Mouse (Mus musculus) forebrain, embryonic 12.5 days (tissue): ENCODE results near the gene Tas2r135. TPM values are rescaled to one million over a fixed set of nuclear protein-coding genes. Genes with fewer than 3 reads are reported as not detected.
A peak's percentile ranks its signal among the peaks of the same experiment; 100 is the strongest.

ENCODE experiments used
- ATAC-seq: fragments of 200-750 bp; cut with Nextera tagmentation; 2 replicates; pipeline ENCODE4 v1.8.0; 2017; ENCODE audit warnings: moderate TSS enrichment; ENCODE audit not compliant: low FRiP score
- H3K27ac ChIP-seq: fragments of 300-500 bp; sonication (generic); 2 replicates; pipeline ENCODE4 v1.5.1; 2016; ENCODE audit warnings: mild to moderate bottlenecking
- H3K27me3 ChIP-seq: fragments of 300-500 bp; sonication (generic); 2 replicates; pipeline ENCODE4 v1.6.1; 2016; ENCODE audit warnings: mild to moderate bottlenecking
- H3K36me3 ChIP-seq: fragments of 300-500 bp; sonication (generic); replicated peaks from 2 replicates; pipeline ENCODE4 v1.6.1; 2016; ENCODE audit warnings: mild to moderate bottlenecking
- H3K4me1 ChIP-seq: fragments of 300-500 bp; sonication (generic); 2 replicates; pipeline ENCODE4 v1.6.1; 2016
- H3K4me2 ChIP-seq: fragments of 300-500 bp; sonication (generic); 2 replicates; pipeline ENCODE4 v1.6.1; 2016; ENCODE audit warnings: mild to moderate bottlenecking, moderate library complexity
- H3K4me3 ChIP-seq: fragments of 300-500 bp; sonication (generic); replicated peaks from 2 replicates; pipeline ENCODE4 v1.5.1; 2016; ENCODE audit warnings: mild to moderate bottlenecking
- H3K9ac ChIP-seq: fragments of 300-500 bp; sonication (generic); 2 replicates; pipeline ENCODE4 v1.6.1; 2016; ENCODE audit warnings: mild to moderate bottlenecking
- H3K9me3 ChIP-seq: fragments of 300-500 bp; sonication (generic); 2 replicates; pipeline ENCODE4 v1.6.1; 2016
- WGBS: fragments of 180-500 bp; shearing (Covaris S2); methylation state at CpG from one replicate; pipeline ENCODE4 v1.1.7; 2016; 5-methylcytosine and 5-hydroxymethylcytosine counted together
- polyA plus RNA-seq: library from polyadenylated mRNA; unstranded; fragments of >200 nt; fragmentation: Nextera tagmentation; extraction: Ambion mirVana; gene quantifications from 2 replicates; pipeline ENCODE4 v1.2.1, GENCODE M21; 2016

Gene Tas2r135
- polyA plus RNA-seq, 1 experiment from 2014 or later = not detected

GRCm38 (mm10) chr6:42364066-42364465 is 41.2 kb upstream of the Tas2r135 start:
- H3K27me3 ChIP-seq = no peaks in the 10 kb centered on the region
- H3K36me3 ChIP-seq = peaks cover 11% of the 10 kb centered on the region
- ATAC-seq = no peak
- no peaks in the 10 kb centered on the region for H3K9me3 ChIP-seq
- H3K4me1 ChIP-seq = peaks cover 3% of the 10 kb centered on the region; the same call in 1 of the 2 replicates
- no peak overlapping the region for H3K27ac ChIP-seq
- no peak overlapping the region for H3K9ac ChIP-seq
- 90% methylated on average over 4 of the region's 4 CpGs for WGBS
- no peak overlapping the region for H3K4me3 ChIP-seq
- no peak overlapping the region for H3K4me2 ChIP-seq

- Histone ChIP-seq H3K27me3 (no peaks in the 10 kb centered on the region), H3K4me1 (peaks cover 5% of the 10 kb centered on the region; the same call in 1 of the 2 replicates), H3K9ac (no peak overlapping the region), H3K4me2 (no peak overlapping the region), H3K36me3 (peaks cover 6% of the 10 kb centered on the region), H3K4me3 (no peak overlapping the region), H3K9me3 (no peaks in the 10 kb centered on the region), H3K27ac (no peak overlapping the region)
- ATAC-seq = no peak
- 90% methylated on average over 15 of the region's 15 CpGs for WGBS
Measured at GRCm38 (mm10) chr6:42364607-42365006, 40.6 kb upstream of the Tas2r135 start.

GRCm38 (mm10) chr6:42365215-42365614 is 40.0 kb upstream of the Tas2r135 start:
- ATAC-seq = no peak
- 90% methylated on average over 6 of the region's 6 CpGs for WGBS
- H3K27me3 ChIP-seq = no peaks in the 10 kb centered on the region
- H3K27ac ChIP-seq = no peak overlapping the region
- H3K4me3 ChIP-seq = no peak overlapping the region
- H3K9me3 ChIP-seq = no peaks in the 10 kb centered on the region
- H3K36me3 ChIP-seq = no peaks in the 10 kb centered on the region; the same call in 1 of the 2 replicates
- no peak overlapping the region for H3K4me2 ChIP-seq
- H3K9ac ChIP-seq = no peak overlapping the region
- H3K4me1 ChIP-seq = peaks cover 9% of the 10 kb centered on the region

GRCm38 (mm10) chr6:42369870-42370269 is 35.4 kb upstream of the Tas2r135 start:
- Histone ChIP-seq H3K4me1 (peaks cover 17% of the 10 kb centered on the region), H3K4me3 (no peak overlapping the region), H3K9me3 (no peaks in the 10 kb centered on the region), H3K4me2 (no peak overlapping the region), H3K9ac (no peak overlapping the region), H3K27ac (no peak overlapping the region), H3K36me3 (no peaks in the 10 kb centered on the region), H3K27me3 (peaks cover 28% of the 10 kb centered on the region)
- 1% methylated on average over 3 of the region's 3 CpGs for WGBS
- 0 out of 2 replicates have a peak, but pooled peaks have one; percentile 42 for ATAC-seq

- peaks cover 28% of the 10 kb centered on the region for H3K27me3 ChIP-seq
- no peak for ATAC-seq
- H3K36me3 ChIP-seq = no peaks in the 10 kb centered on the region
- no peak overlapping the region for H3K4me3 ChIP-seq
- no peaks in the 10 kb centered on the region for H3K9me3 ChIP-seq
- no peak overlapping the region for H3K27ac ChIP-seq
- H3K4me1 ChIP-seq = peaks cover 17% of the 10 kb centered on the region
- 31% methylated on average over 4 of the region's 4 CpGs for WGBS
- no peak overlapping the region for H3K4me2 ChIP-seq
- no peak overlapping the region for H3K9ac ChIP-seq
Measured at GRCm38 (mm10) chr6:42370630-42371363, 34.4 kb upstream of the Tas2r135 start.

GRCm38 (mm10) chr6:42372001-42372400 is 33.2 kb upstream of the Tas2r135 start:
- Histone ChIP-seq H3K9ac (no peak overlapping the region), H3K36me3 (no peaks in the 10 kb centered on the region), H3K27me3 (peaks cover 28% of the 10 kb centered on the region), H3K4me3 (no peak overlapping the region), H3K4me2 (no peak overlapping the region), H3K9me3 (no peaks in the 10 kb centered on the region), H3K27ac (no peak overlapping the region), H3K4me1 (peaks cover 17% of the 10 kb centered on the region)
- 5% methylated on average over 3 of the region's 3 CpGs for WGBS
- 0 out of 2 replicates have a peak, but pooled peaks have one; percentile 15 for ATAC-seq

GRCm38 (mm10) chr6:42372421-42372815 is 32.8 kb upstream of the Tas2r135 start:
- H3K36me3 ChIP-seq = no peaks in the 10 kb centered on the region
- H3K4me1 ChIP-seq = peaks cover 17% of the 10 kb centered on the region
- H3K9ac ChIP-seq = no peak overlapping the region
- H3K4me2 ChIP-seq = peak overlapping the region; percentile 95
- WGBS = 12% methylated on average over 9 of the region's 9 CpGs
- H3K27ac ChIP-seq = no peak overlapping the region
- no peak overlapping the region; the same call in 1 of the 2 replicates for H3K4me3 ChIP-seq
- no peaks in the 10 kb centered on the region for H3K9me3 ChIP-seq
- H3K27me3 ChIP-seq = peaks cover 28% of the 10 kb centered on the region
- ATAC-seq = peak; percentile 30; the same call in 1 of the 2 replicates

- ATAC-seq = peak; percentile 76
- Histone ChIP-seq H3K4me1 (peaks cover 17% of the 10 kb centered on the region), H3K4me3 (peak within 1 kb of the TSS; percentile 50), H3K36me3 (no peaks in the 10 kb centered on the region), H3K27me3 (peaks cover 28% of the 10 kb centered on the region), H3K9ac (peak within 1 kb of the TSS; percentile 50), H3K27ac (no peak within 1 kb of the TSS), H3K9me3 (no peaks in the 10 kb centered on the region), H3K4me2 (peak within 1 kb of the TSS; percentile 95)
- under 1% methylated on average over 34 of the region's 36 CpGs for WGBS
Measured at GRCm38 (mm10) chr6:42372816-42373547, 32.3 kb upstream of the Tas2r135 start, which contains the start of gene Epha1. Gene Epha1, minus strand, starts transcription at chr6:42373268.

GRCm38 (mm10) chr6:42373669-42374430 is 31.4 kb upstream of the Tas2r135 start:
- Histone ChIP-seq H3K9ac (no peak overlapping the region), H3K4me2 (peak overlapping the region; percentile 95), H3K27ac (no peak overlapping the region), H3K4me1 (peaks cover 17% of the 10 kb centered on the region), H3K27me3 (peaks cover 28% of the 10 kb centered on the region), H3K36me3 (no peaks in the 10 kb centered on the region), H3K9me3 (no peaks in the 10 kb centered on the region), H3K4me3 (peak overlapping the region; percentile 50)
- 42% methylated on average over 7 of the region's 7 CpGs for WGBS
- ATAC-seq = no peak

- Histone ChIP-seq H3K4me3 (no peak overlapping the region), H3K27ac (no peak overlapping the region), H3K4me2 (no peak overlapping the region), H3K4me1 (peaks cover 14% of the 10 kb centered on the region), H3K9me3 (no peaks in the 10 kb centered on the region), H3K36me3 (no peaks in the 10 kb centered on the region), H3K27me3 (peaks cover 28% of the 10 kb centered on the region), H3K9ac (no peak overlapping the region)
- 77% methylated on average over 4 of the region's 4 CpGs for WGBS
- no peak for ATAC-seq
Measured at GRCm38 (mm10) chr6:42374701-42375100, 30.5 kb upstream of the Tas2r135 start.

GRCm38 (mm10) chr6:42375131-42375530 is 30.1 kb upstream of the Tas2r135 start:
- peaks cover 11% of the 10 kb centered on the region for H3K4me1 ChIP-seq
- WGBS = 89% methylated on average over 2 of the region's 2 CpGs
- no peak for ATAC-seq
- H3K36me3 ChIP-seq = no peaks in the 10 kb centered on the region
- peaks cover 28% of the 10 kb centered on the region for H3K27me3 ChIP-seq
- no peak overlapping the region for H3K4me2 ChIP-seq
- H3K27ac ChIP-seq = no peak overlapping the region
- H3K9ac ChIP-seq = no peak overlapping the region
- H3K4me3 ChIP-seq = no peak overlapping the region
- no peaks in the 10 kb centered on the region for H3K9me3 ChIP-seq

- peaks cover 22% of the 10 kb centered on the region for H3K27me3 ChIP-seq
- no peak for ATAC-seq
- no peak overlapping the region for H3K9ac ChIP-seq
- no peaks in the 10 kb centered on the region for H3K36me3 ChIP-seq
- no peak overlapping the region for H3K27ac ChIP-seq
- peaks cover 11% of the 10 kb centered on the region for H3K4me1 ChIP-seq
- no peak overlapping the region for H3K4me3 ChIP-seq
- no peaks in the 10 kb centered on the region for H3K9me3 ChIP-seq
- 57% methylated on average over 4 of the region's 4 CpGs for WGBS
- H3K4me2 ChIP-seq = no peak overlapping the region
Measured at GRCm38 (mm10) chr6:42376016-42376415, 29.2 kb upstream of the Tas2r135 start.
